Comparison of ENCODE assay signal across 21 mouse cellular contexts in the genomic region with DNA sequence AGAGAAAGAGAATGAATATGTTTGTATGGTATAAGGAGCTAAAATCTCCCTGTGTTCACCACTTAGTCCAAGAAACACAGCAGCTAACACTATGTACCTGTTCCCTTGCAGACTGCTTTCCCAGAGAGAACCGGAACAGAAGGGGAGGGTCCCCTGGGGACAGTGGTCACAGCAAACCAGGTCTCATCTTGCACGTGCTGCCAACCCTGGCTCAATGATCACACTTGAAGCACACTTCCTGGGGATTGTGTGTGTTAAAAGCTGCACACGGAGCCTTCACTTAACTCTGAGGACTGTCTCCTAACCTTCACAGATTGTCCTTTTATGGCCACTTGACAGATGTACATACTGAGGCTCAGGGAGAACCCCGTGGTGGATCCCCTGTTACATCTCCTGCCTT.
DNase-seq lines count a peak whose midpoint lies in the region; ATAC-seq and TF ChIP-seq lines count a peak whose summit lies in the region.
"Had no signal": no experiment of that assay in that cellular context is flagged by ENCODE, and none has a peak within 500 bp of the region (broad histone marks: within the 10 kb centered on the region; RNA-seq: fewer than 3 reads in every experiment).

No protein-coding gene starts in this region.

- TF ChIP-seq POLR2A in liver, adult 2 months (IDR thresholded peaks at IDR 0.05; ENCODE audit: extremely low read depth, insufficient read depth, low read length): no peak

- no peaks in the 10 kb centered on the region for H3K9me3 ChIP-seq in heart, embryonic 15.5 days (replicated peaks)
- H3K9me3 ChIP-seq in liver, embryonic 12.5 days (replicated peaks): no peaks in the 10 kb centered on the region
- H3K9me3 ChIP-seq: embryonic facial prominence, embryonic 15.5 days; forebrain, embryonic 10.5 days; hindbrain, embryonic 10.5 days had no signal

- H3K4me1 ChIP-seq in heart, embryonic 15.5 days (replicated peaks): peaks cover 6% of the 10 kb centered on the region
- H3K4me1 ChIP-seq in liver, adult 2 months (ENCODE audit: control insufficient read depth, insufficient read depth, low read length): no peaks in the 10 kb centered on the region
- peaks cover 11% of the 10 kb centered on the region for H3K4me1 ChIP-seq in liver, embryonic 12.5 days

- no peak overlapping the region for H3K4me2 ChIP-seq in heart, embryonic 15.5 days
- no peak overlapping the region for H3K4me2 ChIP-seq in liver, embryonic 12.5 days
- H3K4me2 ChIP-seq: embryonic facial prominence, embryonic 15.5 days; heart, embryonic 11.5 days; hindbrain, embryonic 14.5 days had no signal

- no peak for DNase-seq in heart, postnatal 10 days
- DNase-seq in liver, adult 2 months (ENCODE audit: extremely low read depth, low read depth, low spot score): no peak
- DNase-seq in spleen, postnatal 36 days (ENCODE audit: low spot score in 2 of 2): peak; percentile 32 to 37
- no peak for DNase-seq in spleen, adult 18-20 months
- DNase-seq in natural killer cell, adult 2 months (ENCODE audit: low spot score in 2 of 2): no peak
- DNase-seq in frontal cortex, postnatal 10 days (ENCODE audit: low spot score in 2 of 2): no peak
- DNase-seq: adrenal gland, adult 2 months; adrenal gland, postnatal 25 days; cerebellum, adult 2 months; cerebellum, postnatal 10 days; heart, adult 18-20 months; heart, postnatal 14 days had no signal

- H3K4me3 ChIP-seq in heart, embryonic 15.5 days: no peak overlapping the region
- H3K4me3 ChIP-seq in liver, adult 2 months (ENCODE audit: insufficient read depth, low read depth, low read length): no peak overlapping the region
- H3K4me3 ChIP-seq in liver, embryonic 12.5 days: no peak overlapping the region
- H3K4me3 ChIP-seq: embryonic facial prominence, embryonic 15.5 days; erythroblast, embryonic 14.5 days; forebrain, embryonic 10.5 days; hindbrain, embryonic 10.5 days had no signal

- WGBS in heart, embryonic 15.5 days: 47% methylated on average over 4 of the region's 4 CpGs
- WGBS in liver, adult 2 months: 78% methylated on average over 4 of the region's 4 CpGs
- WGBS in liver, embryonic 12.5 days (ENCODE audit: insufficient replicate concordance): 45% methylated on average over 4 of the region's 4 CpGs

- TF ChIP-seq CTCF in liver, adult 2 months (IDR thresholded peaks at IDR 0.05; ENCODE audit: low read depth, low read length): no peak

- intact Hi-C loops in heart, postnatal 10 days (cut with DNase I): no loop called here

- H3K79me2 ChIP-seq in liver, adult 2 months (ENCODE audit: control insufficient read depth, insufficient read depth, low read length): no peaks in the 10 kb centered on the region

- ATAC-seq in heart, embryonic 15.5 days (replicated peaks; ENCODE audit: insufficient number of reproducible peaks, insufficient read depth, low FRiP score, low read depth): no peak
- ATAC-seq in liver, embryonic 12.5 days: no peak
- ATAC-seq: forebrain, embryonic 14.5 days had no signal

- no peak overlapping the region for H3K9ac ChIP-seq in heart, embryonic 15.5 days
- no peak overlapping the region for H3K9ac ChIP-seq in liver, adult 2 months (ENCODE audit: low read depth, low read length)
- H3K9ac ChIP-seq in liver, embryonic 12.5 days: no peak overlapping the region
- H3K9ac ChIP-seq: embryonic facial prominence, embryonic 15.5 days; hindbrain, embryonic 14.5 days had no signal

- no peaks in the 10 kb centered on the region for H3K27me3 ChIP-seq in heart, embryonic 15.5 days
- H3K27me3 ChIP-seq in liver, adult 2 months (ENCODE audit: control insufficient read depth, insufficient read depth, low read length): no peaks in the 10 kb centered on the region
- H3K27me3 ChIP-seq in liver, embryonic 12.5 days (replicated peaks): 0 out of 2 replicates have a peak, but pooled peaks cover 2% of the 10 kb centered on the region
- H3K27me3 ChIP-seq: embryonic facial prominence, embryonic 15.5 days had no signal

- no peaks in the 10 kb centered on the region for H3K36me3 ChIP-seq in heart, embryonic 15.5 days
- H3K36me3 ChIP-seq in liver, adult 2 months (ENCODE audit: control insufficient read depth, insufficient read depth, low read length): no peaks in the 10 kb centered on the region
- H3K36me3 ChIP-seq in liver, embryonic 12.5 days: no peaks in the 10 kb centered on the region
- H3K36me3 ChIP-seq: embryonic facial prominence, embryonic 15.5 days; forebrain, embryonic 10.5 days; hindbrain, embryonic 10.5 days had no signal

- 0 out of 2 replicates have a peak overlapping the region, but pooled peaks have one; percentile 33 for H3K27ac ChIP-seq in heart, embryonic 15.5 days
- H3K27ac ChIP-seq in liver, adult 2 months (replicated peaks; ENCODE audit: insufficient read depth, low read depth, low read length): peak overlapping the region; percentile 11; the same call in 1 of the 2 replicates
- H3K27ac ChIP-seq in liver, embryonic 12.5 days: no peak overlapping the region
- H3K27ac ChIP-seq: embryonic facial prominence, embryonic 15.5 days; forebrain, embryonic 10.5 days; hindbrain, embryonic 10.5 days; hindbrain, embryonic 14.5 days had no signal

Comparison
In these comparisons a context has a peak if more than half of its experiments do, and no peak if none do; other contexts are left out.
1. DNase-seq: peak in spleen, postnatal 36 days (2 of 2); none in heart, postnatal 10 days (0 of 2), liver, adult 2 months (single experiment), spleen, adult 18-20 months (0 of 2), natural killer cell, adult 2 months (0 of 2) and frontal cortex, postnatal 10 days (0 of 2).